Mouse (Mus musculus): ENCODE data around the gene Efna5.

- no peak for TF ChIP-seq CTCF (IDR thresholded peaks at IDR 0.05; ENCODE audit: borderline replicate concordance, extremely low read depth, insufficient read depth, insufficient read length)
- TF ChIP-seq POLR2A (IDR thresholded peaks at IDR 0.05; ENCODE audit: borderline replicate concordance, extremely low read depth, insufficient read depth, insufficient read length, poor library complexity, severe bottlenecking): no peak
Measured at GRCm38 (mm10) chr17:62832550-62833127, 48.5 kb downstream of the Efna5 start.

Data from brain, embryonic 14.5 days (tissue).